Mouse (Mus musculus) ES-E14 (cell line): ENCODE measurements around the gene Thtpa.

Source experiments
- CHD2 ChIP-seq: IDR thresholded peaks from 2 replicates; pipeline ENCODE4 v1.6.1; 2014; ENCODE audit warnings: mild to moderate bottlenecking, low read depth, low read length, inconsistent platforms
- HCFC1 ChIP-seq: IDR thresholded peaks from 2 replicates; pipeline ENCODE4 v1.6.1; 2012; ENCODE audit warnings: low read length, inconsistent platforms, borderline replicate concordance; ENCODE audit not compliant: insufficient read depth
- MAFK ChIP-seq: IDR thresholded peaks from 2 replicates; pipeline ENCODE4 v1.6.1; 2014; ENCODE audit warnings: mild to moderate bottlenecking, low read depth, low read length, inconsistent platforms; ENCODE audit not compliant: insufficient read depth

DNA sequence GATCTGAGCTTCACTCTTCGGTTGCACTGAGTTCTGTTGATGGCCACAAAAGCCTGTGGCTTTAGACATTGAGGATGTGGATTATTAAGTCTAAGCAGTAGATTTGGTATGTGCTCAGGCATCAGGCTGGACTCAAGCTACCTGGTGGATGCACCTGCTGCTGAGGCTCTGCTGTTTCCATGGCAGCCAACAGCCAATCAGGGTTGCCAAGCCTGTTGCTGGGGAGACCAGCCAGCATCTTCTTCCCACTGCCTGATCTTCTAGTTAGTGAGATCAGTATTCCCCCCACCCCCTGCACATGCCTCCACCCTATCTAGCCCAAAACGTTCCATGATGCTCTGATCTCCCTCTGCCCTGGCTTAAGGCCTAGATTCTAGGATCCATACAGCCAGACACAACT is 17.1 kb downstream of the Thtpa start:
- no peak for TF ChIP-seq MAFK
- no peak for TF ChIP-seq HCFC1
- no peak for TF ChIP-seq CHD2
